ENCODE assay signal across 11 mouse cellular contexts in genomic region chr9:92373896-92374295, GRCm38 (mm10).
"Had no signal": no experiment of that assay in that cellular context is flagged by ENCODE, and none has a peak within 500 bp of the region (broad histone marks: within the 10 kb centered on the region; RNA-seq: fewer than 3 reads in every experiment).

No protein-coding gene starts in this region.

- H3K27me3 ChIP-seq: liver, embryonic 13.5 days; midbrain, embryonic 12.5 days; midbrain, embryonic 15.5 days; neural tube, embryonic 13.5 days; stomach, embryonic 15.5 days had no signal

- H3K9ac ChIP-seq: liver, embryonic 13.5 days; lung, embryonic 14.5 days; midbrain, embryonic 12.5 days; midbrain, embryonic 15.5 days; neural tube, embryonic 13.5 days; stomach, embryonic 15.5 days had no signal

- H3K27ac ChIP-seq: liver, embryonic 13.5 days; midbrain, embryonic 12.5 days; midbrain, embryonic 15.5 days; neural tube, embryonic 13.5 days; stomach, embryonic 15.5 days had no signal

- H3K4me3 ChIP-seq: liver, embryonic 13.5 days; midbrain, embryonic 12.5 days; midbrain, embryonic 15.5 days; neural tube, embryonic 13.5 days; stomach, embryonic 15.5 days had no signal

- H3K4me1 ChIP-seq: liver, embryonic 13.5 days; midbrain, embryonic 12.5 days; midbrain, embryonic 15.5 days; neural tube, embryonic 13.5 days; stomach, embryonic 15.5 days had no signal

- H3K9me3 ChIP-seq: liver, embryonic 13.5 days; midbrain, embryonic 12.5 days; midbrain, embryonic 15.5 days; neural tube, embryonic 13.5 days; stomach, embryonic 15.5 days had no signal

- H3K36me3 ChIP-seq: liver, embryonic 13.5 days; midbrain, embryonic 12.5 days; midbrain, embryonic 15.5 days; neural tube, embryonic 13.5 days; stomach, embryonic 15.5 days had no signal

- DNase-seq: liver, embryonic 13.5 days; lung, embryonic 14.5 days; lung, postnatal 36 days; retina, postnatal 1 day; right cerebral cortex, postnatal 25 days; spleen, adult 18-20 months; thymus, postnatal 25 days had no signal

- H3K4me2 ChIP-seq: liver, embryonic 13.5 days; lung, embryonic 14.5 days; midbrain, embryonic 12.5 days; midbrain, embryonic 15.5 days; neural tube, embryonic 13.5 days; stomach, embryonic 15.5 days had no signal
